Mouse (Mus musculus) layer of hippocampus, postnatal 25 days (tissue): ENCODE data around the gene Creb3. TPM values are rescaled to one million over a fixed set of nuclear protein-coding genes. Genes with fewer than 3 reads are reported as not detected.
A peak's percentile ranks its signal among the peaks of the same experiment; 100 is the strongest.

Experiments used
- DNase-seq, 2 experiments: peaks; one replicate each; pipeline ENCODE4 v3.0.0; 2022; ENCODE audit warnings: mixed read lengths in 2 of 2, low spot score in 1 of 2; ENCODE audit errors: extremely low spot score in 1 of 2
- total RNA-seq, 2 experiments: library from RNA; stranded (reverse); gene quantifications; 2 replicates each; pipeline ENCODE4 v1.2.3; 2021

Gene Creb3
- total RNA-seq, 2 experiments from 2014 or later, result 58.8 to 71.2 TPM

DNA sequence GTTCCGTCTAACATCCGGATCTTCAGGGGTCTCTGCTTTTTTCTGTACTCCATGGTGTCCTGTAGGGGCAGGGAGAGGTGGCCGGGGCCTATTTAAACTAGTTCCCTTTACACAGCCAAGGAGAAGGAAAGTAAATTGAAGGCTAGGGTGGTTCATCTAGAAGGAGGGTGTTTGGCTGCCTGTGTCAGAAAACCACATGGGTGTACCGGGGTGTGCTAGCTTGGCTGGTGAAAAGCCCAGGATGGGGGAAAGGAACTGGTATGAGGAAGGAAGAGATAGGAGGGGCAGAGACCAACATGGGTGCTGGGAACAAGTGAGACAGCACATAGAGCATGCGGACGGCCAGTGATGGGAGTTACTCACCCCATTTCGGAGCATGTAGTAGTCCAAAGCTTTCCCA is 6.2 kb upstream of the Creb3 start:
- no peak for DNase-seq

DNA sequence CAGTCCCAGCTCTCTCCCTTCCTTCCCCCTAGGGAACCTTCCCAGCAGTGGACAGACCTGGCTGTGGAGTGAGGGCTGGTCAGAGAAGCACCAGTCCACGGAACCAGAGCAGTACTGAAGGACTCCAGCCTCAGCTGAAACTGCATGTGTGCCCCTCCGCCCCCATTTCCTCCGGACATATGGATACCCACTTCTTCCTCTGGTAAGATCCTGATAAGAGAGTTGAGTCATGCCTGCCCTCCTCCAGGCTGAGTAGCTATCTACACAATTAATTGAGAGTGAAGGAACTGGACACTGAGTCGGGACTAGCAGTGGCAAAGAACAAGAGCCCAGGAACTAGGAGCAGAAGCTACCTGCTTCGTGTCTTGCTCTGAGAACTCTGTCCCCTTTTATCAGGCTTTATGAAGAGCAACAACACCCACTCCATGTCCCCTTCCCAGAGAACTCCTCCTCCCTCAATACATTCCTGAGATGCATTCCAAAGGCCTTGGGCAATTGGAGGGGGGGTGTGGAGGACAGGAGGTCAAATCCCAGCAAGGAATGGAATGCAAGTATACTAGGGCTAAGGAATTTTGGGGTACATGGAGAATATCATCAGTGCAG is 4.0 kb upstream of the Creb3 start:
- no peak for DNase-seq

DNA sequence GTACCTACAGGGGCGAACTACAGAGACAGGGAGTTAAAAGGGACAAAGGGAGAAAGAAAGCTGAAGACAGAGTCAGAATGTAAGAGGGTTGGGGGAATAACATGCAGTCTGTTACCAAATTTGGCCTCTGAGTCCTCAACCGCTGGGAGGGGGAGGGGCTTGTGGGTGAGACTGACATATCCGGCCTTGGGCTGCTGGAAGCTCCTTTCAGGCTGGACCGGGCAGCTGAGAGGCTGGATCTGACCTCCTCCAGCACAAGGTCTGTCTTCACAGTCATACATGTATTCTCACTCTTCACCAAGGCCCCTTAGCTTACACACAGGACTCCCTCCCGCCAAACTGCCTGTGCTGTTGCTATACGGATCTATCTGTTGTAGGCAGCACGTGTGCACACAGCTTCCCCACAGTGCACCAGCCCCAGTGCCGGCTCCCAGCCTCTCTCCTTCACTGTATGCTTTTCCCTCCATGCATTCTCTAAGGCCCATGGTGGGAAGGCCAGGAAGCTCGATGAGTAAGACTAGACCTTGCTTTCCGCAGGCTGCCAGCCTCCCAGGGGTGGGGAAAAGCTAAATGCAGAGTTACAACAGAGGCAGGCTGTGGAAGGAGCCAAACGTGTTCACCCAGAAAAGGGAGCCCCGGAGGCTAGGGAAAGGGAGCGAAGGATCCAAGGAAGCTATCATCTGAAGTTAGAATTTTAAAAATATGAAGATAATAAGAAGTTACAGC is 3.3 kb upstream of the Creb3 start:
- no peak for DNase-seq

- DNase-seq, result no peak
These were observed 2.5 kb upstream of the Creb3 start for GRCm38 (mm10) chr4:43559519-43560242.

- no peak for DNase-seq
These were observed 1.9 kb upstream of the Creb3 start for GRCm38 (mm10) chr4:43560243-43560611.

- no peak for DNase-seq
These were observed 1.2 kb upstream of the Creb3 start for GRCm38 (mm10) chr4:43560976-43561375.

DNA sequence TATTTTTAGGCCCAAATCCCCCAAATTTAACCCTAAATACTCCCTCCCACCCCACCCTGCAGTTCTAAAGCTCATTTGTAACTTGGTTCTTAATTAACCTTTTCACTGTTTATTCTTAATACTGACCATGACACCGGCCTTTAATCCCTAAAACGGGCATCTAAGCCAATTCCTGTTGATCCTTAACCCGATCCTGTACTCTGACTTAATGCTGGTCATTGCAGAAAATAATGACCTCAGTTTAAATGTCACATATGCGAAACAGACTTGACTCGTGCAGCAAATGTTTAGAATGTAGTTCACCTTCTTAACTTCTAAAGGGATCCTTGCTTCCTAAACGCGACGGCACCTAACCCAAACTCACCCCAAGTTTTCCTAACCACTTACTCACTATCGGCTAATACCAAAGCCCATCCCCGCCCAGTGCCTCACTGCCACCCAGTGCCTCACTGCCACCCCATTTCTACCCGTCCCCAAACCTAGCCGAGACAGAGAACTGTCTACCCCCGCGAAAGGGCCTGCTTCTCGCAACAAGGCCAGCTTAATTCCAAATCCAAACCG is 616 bp upstream of the Creb3 start:
- peak in 1 of 2 experiments; percentile 24 for DNase-seq

- no peak for DNase-seq
These were observed 853 bp downstream of the Creb3 start for GRCm38 (mm10) chr4:43562769-43563600.

GRCm38 (mm10) chr4:43563601-43563875 is 1.4 kb downstream of the Creb3 start:
- DNase-seq, result no peak

DNA sequence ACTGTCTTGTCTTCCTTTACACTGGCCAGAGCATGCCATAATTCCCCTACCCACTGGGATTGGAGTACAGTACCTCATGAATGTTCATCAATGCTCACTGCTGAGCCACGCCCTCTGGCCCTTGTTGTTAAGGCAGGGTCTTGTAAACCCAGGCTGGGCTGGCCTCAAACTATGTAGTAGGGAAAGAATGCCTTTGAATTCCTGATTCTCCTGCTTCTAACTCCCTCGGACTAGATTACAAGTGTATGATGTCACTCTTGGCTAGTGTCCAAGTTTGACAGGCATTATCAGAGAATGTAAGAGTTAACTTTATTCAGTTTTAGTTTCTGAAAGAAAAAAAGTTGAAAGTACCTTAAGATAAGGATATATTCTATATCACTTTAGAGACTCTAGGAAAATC is 2.1 kb downstream of the Creb3 start:
- no peak for DNase-seq

DNA sequence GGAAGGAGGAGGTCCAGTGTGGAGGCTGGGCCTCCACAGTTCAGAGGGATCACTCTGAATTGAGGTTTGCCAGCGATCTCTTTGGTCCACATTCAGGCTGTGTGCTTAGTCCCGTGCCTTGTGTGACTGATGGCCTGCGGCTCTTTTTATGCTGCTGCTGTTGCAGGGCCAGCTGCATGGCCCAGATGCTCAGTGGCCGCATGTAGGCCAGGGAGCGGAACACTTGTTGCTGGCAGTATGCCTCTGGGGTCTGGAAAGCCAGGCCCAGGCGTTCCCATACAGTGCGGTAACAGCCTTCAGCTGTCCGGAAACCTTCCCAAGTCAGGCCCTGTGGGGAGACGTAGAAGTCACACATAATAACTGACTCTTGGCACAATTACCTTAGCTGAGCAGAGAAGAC is 5.0 kb downstream of the Creb3 start:
- DNase-seq, result no peak

DNA sequence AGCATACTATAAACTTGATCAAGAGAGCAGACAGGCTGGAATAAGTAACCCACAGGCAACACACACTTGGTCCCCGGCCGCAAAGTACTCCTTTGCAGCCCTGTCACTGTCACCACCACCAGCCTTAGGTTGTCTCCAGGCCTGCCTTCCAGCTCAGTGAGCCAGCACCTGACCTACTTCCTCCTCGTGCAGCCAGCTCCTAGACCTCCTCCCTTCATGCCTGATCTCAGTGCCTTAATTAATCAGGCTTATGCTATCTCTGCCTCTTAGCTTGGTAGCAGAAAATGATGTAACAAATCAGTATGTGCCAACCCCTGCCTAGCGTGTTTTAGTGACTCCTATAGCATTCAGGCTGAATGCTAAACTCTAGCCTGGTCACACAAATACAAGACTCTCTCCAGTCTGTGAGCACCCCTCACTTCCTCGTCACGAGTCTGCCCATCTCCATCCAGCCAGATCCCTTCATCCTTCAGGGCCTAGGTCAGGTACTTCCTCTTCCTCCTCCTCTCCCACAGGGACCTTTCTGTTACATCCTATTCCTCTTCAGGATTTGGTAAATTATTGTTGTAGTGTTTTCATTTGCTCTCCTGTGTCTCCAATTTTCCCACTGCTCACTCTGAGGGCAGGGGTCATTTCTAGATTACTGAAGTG is 9.4 kb downstream of the Creb3 start:
- no peak for DNase-seq

GRCm38 (mm10) chr4:43573561-43573960 is 11.4 kb downstream of the Creb3 start:
- DNase-seq, result no peak

DNA sequence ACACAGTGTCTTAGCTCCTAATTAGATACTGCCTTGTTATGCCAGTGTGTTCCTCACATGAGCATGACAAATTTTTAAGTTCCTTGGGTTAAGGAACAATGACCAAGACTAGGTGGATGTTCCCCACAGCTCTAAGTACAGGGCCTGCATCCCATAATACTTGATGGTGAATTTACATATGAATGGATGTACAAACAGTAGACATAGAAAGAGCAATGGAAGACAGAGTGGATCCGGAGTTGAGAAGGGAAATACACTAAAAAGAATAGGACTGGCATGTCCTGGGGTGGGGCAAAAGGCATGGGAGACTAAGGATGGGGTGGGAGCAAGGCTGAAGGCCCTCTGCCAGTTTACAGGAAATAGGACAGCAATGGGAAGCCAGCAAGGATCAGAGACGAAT is 13.2 kb downstream of the Creb3 start:
- no peak for DNase-seq

DNA sequence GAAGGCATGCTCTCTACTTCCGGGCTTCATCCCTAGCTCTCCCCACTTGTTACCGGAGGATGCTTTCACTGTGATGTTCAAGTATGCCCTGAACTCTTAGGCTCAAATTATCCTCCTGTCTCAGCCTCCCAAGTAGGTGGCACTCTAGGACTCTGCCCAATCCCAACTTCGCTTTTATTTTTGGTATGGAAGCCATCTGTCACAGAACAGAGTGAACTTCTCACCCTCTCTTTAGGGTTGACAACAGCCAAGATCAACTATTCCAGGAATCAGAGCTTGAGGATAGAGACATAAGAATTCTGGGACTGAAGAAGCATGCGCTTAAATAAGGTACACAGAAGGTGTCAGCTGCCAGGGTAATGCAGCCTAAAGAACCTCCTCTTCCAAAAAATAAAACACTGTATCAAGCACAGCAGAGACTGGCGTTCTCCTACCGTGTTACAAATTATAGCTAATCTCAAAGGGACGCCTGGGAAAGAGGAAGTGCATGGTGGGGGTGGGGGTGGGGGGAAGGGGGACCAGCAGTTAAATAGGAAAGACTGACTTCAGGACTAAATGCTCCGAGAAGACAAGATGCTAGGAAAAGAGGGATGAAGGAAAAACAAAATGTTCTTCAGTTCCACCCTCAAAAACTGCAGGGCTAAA is 15.2 kb downstream of the Creb3 start:
- DNase-seq, result no peak

DNA sequence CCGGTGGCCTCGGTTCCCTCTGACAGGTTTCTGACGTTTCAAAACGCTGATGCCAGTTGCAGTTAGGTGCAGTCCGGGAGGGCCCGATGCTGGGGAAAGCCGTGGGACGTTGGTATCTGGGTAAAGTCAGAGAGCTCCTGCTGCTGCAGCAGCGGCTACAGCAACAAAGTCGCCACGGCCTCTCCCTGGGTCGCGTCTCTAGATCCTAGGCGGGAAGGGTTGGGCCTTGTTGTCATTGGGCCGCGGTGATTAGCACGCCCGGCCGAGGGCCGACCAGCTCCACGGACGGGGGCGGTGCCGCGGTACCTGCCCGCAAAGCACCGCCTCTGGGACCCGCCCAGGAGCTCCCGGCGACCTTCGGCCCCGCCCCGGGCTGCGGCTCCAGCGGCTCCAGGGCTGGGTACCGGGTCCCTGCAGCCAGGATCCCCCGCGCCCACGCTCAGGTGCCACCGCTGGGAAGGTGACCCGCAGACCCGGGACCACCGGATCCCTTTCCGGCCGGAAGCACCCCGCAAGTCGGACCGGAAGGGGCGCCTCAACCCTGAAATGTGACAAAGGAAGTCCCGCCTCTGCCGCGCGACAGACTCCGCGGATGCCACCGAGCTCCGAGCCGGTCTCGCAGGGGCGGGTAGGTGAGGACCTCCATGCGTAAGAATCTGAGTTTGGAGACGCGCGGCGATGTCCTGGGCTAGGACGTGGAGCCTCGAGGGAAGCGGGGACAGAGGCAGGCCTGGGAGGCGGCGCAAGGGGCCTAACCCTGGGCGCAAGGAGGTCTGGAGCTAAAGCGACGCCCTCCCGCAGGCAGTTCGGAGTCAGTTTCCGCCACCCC is 16.5 kb downstream of the Creb3 start, which contains the start of the genes Rgp1 and Gba2:
TSS of gene Rgp1 (plus strand) at position 340 of the 829 bp plus-strand sequence.
TSS of gene Gba2 (minus strand) at position 498 of the 829 bp plus-strand sequence.
- DNase-seq, result peak; percentile 71 to 78

GRCm38 (mm10) chr4:43579256-43579655 is 17.1 kb downstream of the Creb3 start:
- no peak for DNase-seq

DNA sequence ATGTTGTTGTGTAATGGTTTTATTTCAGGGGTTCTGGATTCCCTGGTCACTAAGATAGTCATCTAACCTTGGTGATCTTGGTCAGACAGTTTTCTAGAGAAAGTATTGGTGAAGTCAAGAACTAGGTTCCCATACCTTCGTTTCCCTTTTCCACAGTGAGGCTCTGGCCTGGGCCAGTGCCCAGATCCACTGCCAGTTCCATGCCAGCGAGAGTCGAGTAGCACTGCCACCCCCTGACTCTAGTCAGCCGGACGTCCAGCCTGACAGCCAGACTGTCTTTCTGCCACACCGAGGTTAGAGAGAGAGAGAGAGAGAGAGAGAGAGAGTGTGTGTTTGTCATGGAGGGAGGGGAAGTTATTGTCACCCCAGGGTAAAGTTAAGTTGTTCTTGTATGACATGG is 17.6 kb downstream of the Creb3 start:
- no peak for DNase-seq

GRCm38 (mm10) chr4:43580721-43581120 is 18.6 kb downstream of the Creb3 start:
- no peak for DNase-seq
